8 mouse cellular contexts compared by ENCODE assay signal in the genomic region with DNA sequence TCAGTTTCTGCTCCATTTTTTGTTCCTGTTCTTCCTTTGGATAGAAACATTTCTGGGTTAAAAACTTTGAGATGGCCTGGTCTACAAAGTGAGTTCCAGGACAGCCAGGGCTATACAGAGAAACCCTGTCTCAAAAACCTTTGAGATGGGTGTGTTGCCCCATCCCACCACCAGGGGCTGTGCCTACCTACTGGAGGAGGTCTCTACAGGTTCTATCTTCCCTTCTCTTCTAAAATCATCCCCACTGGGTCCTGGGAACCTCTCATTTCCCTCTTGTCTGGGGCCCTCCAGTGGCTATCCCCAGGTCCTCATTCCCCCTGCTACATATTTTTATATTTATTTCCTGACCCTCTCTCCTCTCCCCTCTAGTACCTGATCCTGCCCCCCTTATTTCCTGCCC. TPM values are rescaled to one million over a fixed set of nuclear protein-coding genes. Genes with fewer than 3 reads are reported as not detected.
A peak's percentile ranks its signal among the peaks of the same experiment; 100 is the strongest.
DNase-seq lines count a peak whose midpoint lies in the region; TF ChIP-seq lines count a peak whose summit lies in the region.

No protein-coding gene starts in this region.

- H3ac ChIP-seq in C2C12 (ENCODE audit: control insufficient read depth, insufficient read length, low read depth): no peak overlapping the region

- no peaks in the 10 kb centered on the region for H3K79me2 ChIP-seq in C2C12 (ENCODE audit: control insufficient read depth, insufficient read depth)

- no peak for TF ChIP-seq POLR2A in brain, embryonic 14.5 days (IDR thresholded peaks at IDR 0.05; ENCODE audit: borderline replicate concordance, extremely low read depth, insufficient read depth, insufficient read length, poor library complexity, severe bottlenecking)

- peak; percentile 22 for DNase-seq in embryo, embryonic 10 days (ENCODE audit: low spot score)
- DNase-seq in embryo, embryonic 9.5 days (ENCODE audit: extremely low spot score): no peak
- DNase-seq in brain, embryonic 14.5 days (ENCODE audit: low read depth): no peak
- DNase-seq in lung, postnatal 14 days: peak; percentile 37
- peak; percentile 72 for DNase-seq in thymus, postnatal 0 days (ENCODE audit: low spot score)
- DNase-seq in left cerebral cortex, adult 18-20 months (ENCODE audit: low spot score in 2 of 2): no peak
- no peak for DNase-seq in c-Kit-positive CD71-positive TER-119-positive erythroid progenitor cells, embryonic 14.5 days (ENCODE audit: low spot score)

- H3K36me3 ChIP-seq in C2C12 (ENCODE audit: control insufficient read depth, insufficient read depth): no peaks in the 10 kb centered on the region

- TF ChIP-seq CTCF in C2C12 (IDR thresholded peaks at IDR 0.05; ENCODE audit: control insufficient read depth, insufficient read depth, insufficient read length): peak; percentile 9
- peak; percentile 41; the same call in 1 of the 2 replicates for TF ChIP-seq CTCF in brain, embryonic 14.5 days (IDR thresholded peaks at IDR 0.05; ENCODE audit: borderline replicate concordance, extremely low read depth, insufficient read depth, insufficient read length)

- H3K79me3 ChIP-seq in C2C12 (ENCODE audit: low read depth): no peaks in the 10 kb centered on the region

- H3K27me3 ChIP-seq in C2C12 (ENCODE audit: control insufficient read depth, insufficient read depth, insufficient read length): no peaks in the 10 kb centered on the region

- H3K4me3 ChIP-seq in C2C12 (ENCODE audit: insufficient read depth, poor library complexity, severe bottlenecking): no peak overlapping the region

TF ChIP-seq in C2C12, 6 proteins besides CTCF, POLR2A, EP300 and RAD21:
- TF ChIP-seq CEBPB (IDR thresholded peaks at IDR 0.05; ENCODE audit: low read depth): no peak
- TF ChIP-seq FOSL1 (IDR thresholded peaks at IDR 0.05; ENCODE audit: insufficient read depth, low read length, poor library complexity, severe bottlenecking): no peak
- no peak for TF ChIP-seq MAX (IDR thresholded peaks at IDR 0.05)
- TF ChIP-seq USF1 (IDR thresholded peaks at IDR 0.05; ENCODE audit: low read depth): no peak
- TF ChIP-seq MYOD1 (IDR thresholded peaks at IDR 0.05; ENCODE audit: control insufficient read depth, insufficient read length, low read depth): no peak
- TF ChIP-seq MYOG (IDR thresholded peaks at IDR 0.05; ENCODE audit: control insufficient read depth, extremely low read depth, insufficient read length): no peak

RNA-seq across cellular contexts. Expression of a gene that starts 41.1 kb away (rescaled TPM):
- 275 TPM for polyA plus RNA-seq in C2C12 (2012; fragmentation: generic; extraction: Trizol)
- 197 and 215 TPM in 2 replicates for polyA plus RNA-seq in brain, embryonic 14.5 days (2012; rRNA removed)
- 650 and 668 TPM in 2 replicates for polyA plus RNA-seq in thymus, postnatal 0 days (2015; fragmentation: Nextera tagmentation; extraction: Ambion mirVana)
- total RNA-seq in left cerebral cortex, adult 18-20 months (2021): 100 to 1,000 TPM; 140 to 144 TPM

Comparison
In these comparisons a context has a peak if more than half of its experiments do, and no peak if none do; other contexts are left out.
1. DNase-seq: peak in embryo, embryonic 10 days (single experiment), lung, postnatal 14 days (single experiment) and thymus, postnatal 0 days (single experiment); none in embryo, embryonic 9.5 days (single experiment), brain, embryonic 14.5 days (single experiment), left cerebral cortex, adult 18-20 months (0 of 2) and c-Kit-positive CD71-positive TER-119-positive erythroid progenitor cells, embryonic 14.5 days (single experiment).